Mouse (Mus musculus) liver, postnatal 0 days (tissue): ENCODE results near the gene Smad3. TPM values are rescaled to one million over a fixed set of nuclear protein-coding genes. Genes with fewer than 3 reads are reported as not detected.
A peak's percentile ranks its signal among the peaks of the same experiment; 100 is the strongest.

ENCODE experiments used
- ATAC-seq: fragments of 200-750 bp; cut with Nextera tagmentation; 2 replicates; pipeline ENCODE4 v1.8.0; 2017; ENCODE audit warnings: mild to moderate bottlenecking, moderate library complexity
- DNase-seq: peaks from one replicate; pipeline ENCODE4 v3.0.0-alpha.2; 2016
- H3K27ac ChIP-seq: fragments of 300-500 bp; sonication (generic); 2 replicates; pipeline ENCODE4 v1.5.1; 2014; ENCODE audit warnings: antibody characterized with exemption, moderate library complexity, mild to moderate bottlenecking, low read depth
- H3K27me3 ChIP-seq: fragments of 300-500 bp; sonication (generic); 2 replicates; pipeline ENCODE4 v1.6.1; 2014; ENCODE audit warnings: low read length, control low read depth, mixed read lengths; ENCODE audit not compliant: insufficient read depth
- H3K36me3 ChIP-seq: fragments of 300-500 bp; sonication (generic); replicated peaks from 2 replicates; pipeline ENCODE4 v1.6.1; 2014; ENCODE audit warnings: mild to moderate bottlenecking, control low read depth, low read length, moderate library complexity, mixed read lengths; ENCODE audit not compliant: insufficient read depth
- H3K4me1 ChIP-seq: fragments of 300-500 bp; sonication (generic); 2 replicates; pipeline ENCODE4 v1.6.1; 2014; ENCODE audit warnings: antibody characterized with exemption, mild to moderate bottlenecking, control low read depth; ENCODE audit not compliant: insufficient read depth
- H3K4me2 ChIP-seq: fragments of 300-500 bp; sonication (generic); 2 replicates; pipeline ENCODE4 v1.6.1; 2014; ENCODE audit warnings: low read depth, mild to moderate bottlenecking, low read length, moderate library complexity, mixed read lengths
- H3K4me3 ChIP-seq: fragments of 300-500 bp; sonication (generic); 2 replicates; pipeline ENCODE4 v1.5.1; 2014; ENCODE audit warnings: low read depth, low read length
- H3K9ac ChIP-seq: fragments of 300-500 bp; sonication (generic); replicated peaks from 2 replicates; pipeline ENCODE4 v1.6.1; 2014; ENCODE audit warnings: mild to moderate bottlenecking, moderate library complexity
- H3K9me3 ChIP-seq: fragments of 300-500 bp; sonication (generic); 2 replicates; pipeline ENCODE4 v1.6.1; 2016; ENCODE audit warnings: mild to moderate bottlenecking, control low read depth, low read length, mixed read lengths
- CTCF ChIP-seq: sonication (generic); IDR thresholded peaks from 2 replicates; pipeline ENCODE4 v1.5.1; 2016; ENCODE audit warnings: antibody characterized with exemption, low read depth
- EP300 ChIP-seq: IDR thresholded peaks from 2 replicates; pipeline ENCODE4 v1.6.1; 2016; ENCODE audit warnings: antibody characterized with exemption, low read depth, mild to moderate bottlenecking
- WGBS: fragments of 180-500 bp; shearing (Covaris S2); extraction: QIAGEN DNeasy Blood & Tissue Kit; methylation state at CpG from one replicate; pipeline ENCODE4 v1.1.7; 2014; ENCODE audit not compliant: insufficient replicate concordance; 5-methylcytosine and 5-hydroxymethylcytosine counted together
- polyA plus RNA-seq: library from polyadenylated mRNA; unstranded; fragments of >200 nt; fragmentation: Nextera tagmentation; extraction: Ambion mirVana; gene quantifications from 2 replicates; pipeline ENCODE4 v1.2.1, GENCODE M21; 2015

Smad3 gene
- polyA plus RNA-seq, 1 experiment from 2014 or later = 2.1 TPM

GRCm38 (mm10) chr9:63793731-63794495 is 36.1 kb upstream of the Smad3 start:
- H3K4me3 ChIP-seq = no peak overlapping the region
- H3K27me3 ChIP-seq = no peaks in the 10 kb centered on the region
- H3K27ac ChIP-seq = no peak overlapping the region
- no peak overlapping the region for H3K9ac ChIP-seq
- H3K4me2 ChIP-seq = no peak overlapping the region
- peaks cover 8% of the 10 kb centered on the region for H3K4me1 ChIP-seq
- H3K9me3 ChIP-seq = no peaks in the 10 kb centered on the region
- H3K36me3 ChIP-seq = no peaks in the 10 kb centered on the region
- DNase-seq (peak; percentile 70), ATAC-seq (peak; percentile 65; the same call in 1 of the 2 replicates)
- TF ChIP-seq CTCF (no peak), EP300 (no peak)
- 22% methylated on average over 10 of the region's 10 CpGs for WGBS

- ATAC-seq = no peak
- Histone ChIP-seq H3K36me3 (no peaks in the 10 kb centered on the region), H3K27me3 (0 out of 2 replicates have a peak, but pooled peaks cover 3% of the 10 kb centered on the region), H3K9ac (no peak overlapping the region), H3K27ac (no peak overlapping the region), H3K4me2 (no peak overlapping the region), H3K4me1 (peaks cover 8% of the 10 kb centered on the region), H3K4me3 (no peak overlapping the region), H3K9me3 (no peaks in the 10 kb centered on the region)
- no peak for DNase-seq
- no peak for TF ChIP-seq CTCF
- TF ChIP-seq EP300 = no peak
- WGBS = 81% methylated on average over 1 of the region's 1 CpGs
Measured at GRCm38 (mm10) chr9:63791716-63792115, 33.9 kb upstream of the Smad3 start.

- no peak for DNase-seq
- TF ChIP-seq EP300 = no peak
- no peak overlapping the region for H3K4me3 ChIP-seq
- H3K27me3 ChIP-seq = 0 out of 2 replicates have a peak, but pooled peaks cover 3% of the 10 kb centered on the region
- WGBS = 35% methylated on average over 6 of the region's 6 CpGs
- H3K27ac ChIP-seq = no peak overlapping the region
- H3K4me2 ChIP-seq = no peak overlapping the region
- H3K9me3 ChIP-seq = no peaks in the 10 kb centered on the region
- no peak overlapping the region for H3K9ac ChIP-seq
- peaks cover 9% of the 10 kb centered on the region for H3K4me1 ChIP-seq
- no peaks in the 10 kb centered on the region for H3K36me3 ChIP-seq
- ATAC-seq = no peak
Measured at GRCm38 (mm10) chr9:63791275-63791674, 33.5 kb upstream of the Smad3 start.

- H3K36me3 ChIP-seq = no peaks in the 10 kb centered on the region
- 0 out of 2 replicates have a peak, but pooled peaks cover 3% of the 10 kb centered on the region for H3K27me3 ChIP-seq
- H3K4me3 ChIP-seq = no peak overlapping the region
- no peaks in the 10 kb centered on the region for H3K9me3 ChIP-seq
- H3K4me1 ChIP-seq = peaks cover 19% of the 10 kb centered on the region
- H3K9ac ChIP-seq = no peak overlapping the region
- TF ChIP-seq EP300 (no peak), CTCF (no peak)
- no peak overlapping the region for H3K27ac ChIP-seq
- ATAC-seq = no peak
- no peak overlapping the region for H3K4me2 ChIP-seq
- 86% methylated on average over 4 of the region's 4 CpGs for WGBS
- DNase-seq = no peak
Measured at GRCm38 (mm10) chr9:63790222-63790621, 32.4 kb upstream of the Smad3 start.

GRCm38 (mm10) chr9:63789386-63789785 is 31.6 kb upstream of the Smad3 start:
- TF ChIP-seq CTCF = no peak
- TF ChIP-seq EP300 = no peak
- DNase-seq (no peak), ATAC-seq (no peak)
- Histone ChIP-seq H3K36me3 (no peaks in the 10 kb centered on the region), H3K27me3 (0 out of 2 replicates have a peak, but pooled peaks cover 3% of the 10 kb centered on the region), H3K4me3 (no peak overlapping the region), H3K4me1 (peaks cover 22% of the 10 kb centered on the region), H3K9me3 (no peaks in the 10 kb centered on the region), H3K27ac (no peak overlapping the region), H3K9ac (no peak overlapping the region), H3K4me2 (no peak overlapping the region)
- 73% methylated on average over 7 of the region's 7 CpGs for WGBS

- TF ChIP-seq CTCF = no peak
- TF ChIP-seq EP300 = no peak
- ATAC-seq (no peak), DNase-seq (no peak)
- H3K4me2 ChIP-seq = no peak overlapping the region
- no peak overlapping the region for H3K4me3 ChIP-seq
- H3K36me3 ChIP-seq = no peaks in the 10 kb centered on the region
- H3K27me3 ChIP-seq = 0 out of 2 replicates have a peak, but pooled peaks cover 3% of the 10 kb centered on the region
- H3K4me1 ChIP-seq = peaks cover 20% of the 10 kb centered on the region
- no peak overlapping the region for H3K9ac ChIP-seq
- no peak overlapping the region for H3K27ac ChIP-seq
- no peaks in the 10 kb centered on the region for H3K9me3 ChIP-seq
- 33% methylated on average over 3 of the region's 3 CpGs for WGBS
Measured at GRCm38 (mm10) chr9:63787606-63788005, 29.8 kb upstream of the Smad3 start.
